Mouse (Mus musculus) small intestine, adult 2 months (tissue): ENCODE results near the gene Duxbl3. TPM values are rescaled to one million over a fixed set of nuclear protein-coding genes. Genes with fewer than 3 reads are reported as not detected.
A peak's percentile ranks its signal among the peaks of the same experiment; 100 is the strongest.
"Not testable (repeated sequence)": the region's sequence is repeated elsewhere in the genome, so short reads cannot be mapped to it uniquely, and the experiment has no call there.

Experiments used
- H3K27ac ChIP-seq: fragments of 200-500 bp; 2 replicates; pipeline ENCODE4 v1.5.1; 2012; ENCODE audit warnings: low read depth, low read length, control low read depth, inconsistent platforms; ENCODE audit not compliant: insufficient read depth
- H3K27me3 ChIP-seq: fragments of 200-500 bp; 2 replicates; pipeline ENCODE4 v1.6.1; 2012; ENCODE audit warnings: mild to moderate bottlenecking, moderate library complexity, low read length, inconsistent platforms; ENCODE audit not compliant: control insufficient read depth, insufficient read depth
- H3K36me3 ChIP-seq: fragments of 200-500 bp; 2 replicates; pipeline ENCODE4 v1.6.1; 2012; ENCODE audit warnings: mild to moderate bottlenecking, low read length, control low read depth, inconsistent platforms; ENCODE audit not compliant: control insufficient read depth, insufficient read depth
- H3K4me1 ChIP-seq: fragments of 200-500 bp; 2 replicates; pipeline ENCODE4 v1.6.1; 2012; ENCODE audit warnings: low read length, inconsistent platforms, mixed read lengths; ENCODE audit not compliant: control insufficient read depth, insufficient read depth, insufficient read length
- H3K4me3 ChIP-seq: fragments of 200-500 bp; 2 replicates; pipeline ENCODE4 v1.5.1; 2012; ENCODE audit warnings: low read depth, mild to moderate bottlenecking, control low read depth, inconsistent platforms, low read length, moderate library complexity
- CTCF ChIP-seq: fragments of 200-500 bp; IDR thresholded peaks from 2 replicates; pipeline ENCODE4 v1.5.1; 2012; ENCODE audit warnings: low read depth, mild to moderate bottlenecking, control low read depth, inconsistent platforms, low read length, moderate library complexity, mixed read lengths; ENCODE audit not compliant: insufficient replicate concordance, insufficient read length; ENCODE audit errors: extremely low read depth
- POLR2A ChIP-seq: fragments of 200-500 bp; IDR thresholded peaks from 2 replicates; pipeline ENCODE4 v1.6.1; 2012; ENCODE audit warnings: low read depth, mild to moderate bottlenecking, control low read depth, inconsistent platforms, low read length, moderate library complexity
- WGBS: fragments of 180-500 bp; shearing (Covaris S2); methylation state at CpG from one replicate; pipeline ENCODE4 v1.1.7; 2018; 5-methylcytosine and 5-hydroxymethylcytosine counted together
- polyA plus RNA-seq: library from polyadenylated mRNA; depleted of rRNA; stranded (reverse); fragments of >200 nt; gene quantifications from 2 replicates; pipeline ENCODE4 v1.2.3, GENCODE M21; 2012; rRNA removed

The Duxbl3 gene
- 0.19 TPM in 1 of 2 replicates, not detected in the other for polyA plus RNA-seq

DNA sequence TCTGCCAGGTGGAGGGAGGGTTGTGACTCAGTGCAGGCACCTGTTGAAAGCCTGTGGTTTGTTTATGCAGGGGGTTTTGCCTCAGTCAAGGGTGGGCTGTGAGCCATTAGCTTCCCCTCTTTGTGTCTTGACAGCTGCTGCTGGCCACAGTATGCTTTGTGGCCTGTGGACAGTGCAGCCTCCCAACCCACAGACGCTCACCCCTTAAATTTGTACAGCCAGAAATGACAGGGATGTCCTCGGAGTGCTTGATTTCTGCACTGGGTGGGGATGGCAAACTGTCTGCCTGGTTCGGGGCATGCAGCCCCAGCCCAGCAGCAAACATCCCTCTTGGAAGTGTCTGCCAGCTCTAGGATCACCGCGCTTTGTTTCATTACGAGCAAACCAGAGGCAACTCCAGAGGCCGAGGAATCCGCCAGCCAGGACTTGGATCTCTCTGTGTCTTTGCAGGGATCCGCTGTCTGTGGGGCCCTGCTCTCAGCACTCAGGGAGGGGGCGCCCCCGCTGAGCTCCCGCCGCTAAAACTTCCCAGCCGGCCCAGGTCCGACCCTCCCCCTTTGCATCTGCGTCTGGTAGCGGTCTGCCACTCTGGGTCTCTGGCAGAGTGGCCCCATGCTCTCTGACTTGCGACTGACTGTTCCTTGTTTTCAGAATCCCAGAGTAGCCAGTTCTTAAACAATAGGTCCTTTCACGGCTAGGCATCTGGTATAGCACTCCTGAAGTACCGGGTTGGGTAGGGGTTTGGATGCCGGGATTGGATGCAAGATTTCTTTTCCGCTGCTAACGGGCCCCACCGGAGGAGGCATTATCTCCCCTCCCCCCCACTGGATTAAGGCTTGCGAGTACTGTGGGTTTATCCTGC is at the start of gene Duxbl3:
TSS of gene Duxbl3 (plus strand) at position 207 of the 862 bp plus-strand sequence.
- not testable (repeated sequence) for H3K36me3 ChIP-seq, H3K27ac ChIP-seq, H3K4me3 ChIP-seq, H3K27me3 ChIP-seq, H3K4me1 ChIP-seq
- no CpG with 5 or more reads among the region's 25 CpGs for WGBS

DNA sequence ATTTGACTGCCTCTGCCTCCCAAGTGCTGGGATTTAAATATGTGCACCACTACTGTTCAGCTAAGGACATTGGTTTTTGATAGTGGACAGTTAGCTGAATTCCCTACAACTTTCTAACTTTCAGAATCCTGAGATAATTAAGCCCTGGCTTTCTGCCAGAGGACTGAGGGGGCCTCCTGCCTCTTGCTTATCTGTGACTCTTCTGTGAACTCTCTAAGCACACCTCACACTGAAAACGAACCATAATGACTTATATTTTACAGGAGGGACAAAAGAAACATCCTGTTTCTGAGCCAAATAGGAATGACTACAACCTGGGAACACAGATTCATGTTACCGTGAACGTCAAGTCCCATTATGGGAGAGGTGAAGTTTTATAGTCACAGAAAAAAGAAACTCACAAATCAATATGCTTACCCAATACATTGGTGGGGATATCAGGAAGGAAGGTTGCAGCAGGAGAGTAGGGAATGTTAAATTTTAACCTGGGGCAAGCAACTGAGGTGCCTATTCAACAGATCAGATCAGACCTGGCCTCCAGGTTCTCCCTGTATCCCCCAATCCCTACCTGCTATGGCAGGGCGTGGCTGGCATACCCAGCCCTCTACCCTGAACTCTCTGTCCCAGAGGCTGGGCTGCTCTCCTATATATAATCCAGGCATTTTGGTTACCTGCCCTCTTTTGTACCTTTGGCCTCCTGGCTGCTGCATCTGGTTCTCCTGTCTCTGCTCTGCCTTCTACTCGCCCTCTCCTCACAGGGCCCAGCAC is 41.3 kb upstream of the Duxbl3 start:
- not testable (repeated sequence) for H3K36me3 ChIP-seq, H3K4me3 ChIP-seq, H3K27me3 ChIP-seq, H3K27ac ChIP-seq, H3K4me1 ChIP-seq
- no CpG with 5 or more reads among the region's 5 CpGs for WGBS

DNA sequence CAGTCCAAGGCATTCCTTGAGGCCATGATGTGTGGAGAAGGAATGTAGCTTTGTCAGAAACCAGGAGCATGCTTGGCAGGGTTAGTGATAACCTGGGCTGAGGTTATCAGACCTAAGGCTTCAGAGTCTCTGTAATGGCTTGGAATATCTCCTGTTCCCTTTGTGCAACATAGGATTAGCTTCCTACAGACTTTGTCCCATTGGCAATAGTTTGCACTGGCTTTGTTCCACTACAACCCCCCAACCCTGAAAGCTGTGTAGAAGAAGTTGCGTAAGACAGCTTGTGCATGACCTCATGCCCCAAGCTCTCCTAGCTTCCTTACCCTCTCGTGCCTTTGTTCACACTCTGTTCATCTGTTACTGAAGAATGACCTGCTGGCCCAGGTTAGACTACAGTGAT is 20.6 kb upstream of the Duxbl3 start:
- H3K4me3 ChIP-seq, H3K4me1 ChIP-seq, H3K27ac ChIP-seq, H3K27me3 ChIP-seq, H3K36me3 ChIP-seq: not testable (repeated sequence)
- no CpG with 5 or more reads among the region's 2 CpGs for WGBS

DNA sequence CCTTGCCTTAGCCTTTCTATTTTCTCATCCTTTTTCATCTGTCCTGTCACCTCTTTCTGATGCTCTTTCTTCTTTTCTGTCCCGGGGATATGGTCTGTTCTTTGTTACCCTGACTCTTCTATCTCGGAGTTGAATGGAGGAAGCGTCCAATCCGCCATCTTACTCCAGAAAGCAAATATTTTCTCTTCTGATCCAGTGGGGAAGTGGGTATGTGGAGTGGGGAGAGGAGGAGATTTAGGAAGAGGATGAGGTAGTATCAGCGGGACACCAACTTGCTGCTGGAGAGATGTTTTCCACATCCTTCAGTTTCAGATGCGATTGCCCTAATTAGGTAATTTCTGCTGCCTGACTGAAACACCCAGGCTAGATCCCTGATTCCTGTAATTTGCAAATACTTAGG is 967 bp downstream of the Duxbl3 start:
- not testable (repeated sequence) for H3K27me3 ChIP-seq, H3K4me3 ChIP-seq
- no CpG with 5 or more reads among the region's 6 CpGs for WGBS

DNA sequence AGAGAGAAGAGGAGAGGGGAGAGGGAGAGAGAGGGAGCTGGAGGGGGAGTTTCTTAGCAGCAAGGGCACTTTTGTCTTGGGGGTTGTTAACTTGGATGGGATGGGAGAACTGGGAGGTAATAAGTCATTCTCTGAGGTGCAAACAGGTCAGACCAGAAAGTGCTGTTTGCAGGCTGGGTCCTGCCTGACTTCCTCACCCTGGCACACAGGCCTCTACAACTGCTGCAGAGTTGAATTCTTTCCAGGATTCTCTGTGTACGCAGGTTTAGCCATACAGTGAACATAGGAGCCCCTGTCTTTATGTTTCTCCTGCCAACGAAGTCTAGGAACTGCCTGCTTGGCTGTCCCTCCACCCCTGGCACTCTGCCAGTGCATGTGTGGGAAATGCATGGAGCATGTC is 29.0 kb downstream of the Duxbl3 start:
- not testable (repeated sequence) for H3K27ac ChIP-seq, H3K4me1 ChIP-seq, H3K36me3 ChIP-seq, H3K27me3 ChIP-seq, H3K4me3 ChIP-seq
- WGBS: no CpG with 5 or more reads among the region's 2 CpGs

More for the DNA sequence above, 967 bp downstream of the Duxbl3 start:
- not testable (repeated sequence) for H3K27ac ChIP-seq, H3K4me1 ChIP-seq, H3K36me3 ChIP-seq

DNA sequence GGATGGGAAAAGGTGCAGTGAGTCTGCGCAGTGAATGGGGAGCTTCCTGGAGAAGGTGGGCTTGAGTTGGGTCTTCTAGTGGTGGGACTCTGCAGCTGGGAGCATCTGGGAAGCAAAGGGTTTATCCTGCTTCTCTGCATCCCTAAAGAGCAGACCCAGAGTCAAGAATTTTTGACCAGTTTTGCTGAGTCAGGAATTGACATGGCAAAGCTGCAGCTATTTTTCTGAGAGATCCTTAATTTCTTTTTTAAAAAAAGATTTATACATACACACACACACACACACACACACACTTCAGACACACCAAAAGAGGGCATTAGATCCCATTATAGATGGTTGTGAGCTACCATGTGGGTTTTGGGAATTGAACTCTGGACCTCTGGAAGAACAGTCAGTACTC is 36.1 kb downstream of the Duxbl3 start:
- Histone ChIP-seq H3K36me3 (no peaks in the 10 kb centered on the region), H3K27me3 (no peaks in the 10 kb centered on the region), H3K4me3 (no peak overlapping the region), H3K4me1 (peaks cover 19% of the 10 kb centered on the region; the same call in 1 of the 2 replicates), H3K27ac (no peak overlapping the region)
- TF ChIP-seq POLR2A (no peak), CTCF (no peak)
- 92% methylated on average over 1 of the region's 1 CpGs for WGBS

DNA sequence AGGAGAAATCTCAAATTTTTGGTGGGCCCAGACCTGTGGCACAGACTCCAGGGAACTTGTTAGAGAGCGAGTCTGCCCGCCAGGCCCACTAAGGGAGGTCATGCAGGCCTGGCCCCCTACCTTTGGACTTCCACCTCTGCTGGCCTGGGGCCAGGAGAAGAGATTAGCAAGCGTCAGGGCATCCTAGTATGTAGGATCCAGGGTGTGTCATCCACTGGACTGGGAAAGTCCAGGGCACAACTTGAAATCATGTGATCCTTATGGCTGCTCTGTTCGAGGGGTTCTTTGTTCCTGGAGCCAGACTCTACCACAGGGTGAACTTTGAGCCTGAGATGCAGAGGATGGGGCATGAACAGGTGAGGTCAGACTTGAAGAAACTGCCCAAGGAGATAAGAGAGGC is 39.3 kb downstream of the Duxbl3 start:
- Histone ChIP-seq H3K36me3 (no peaks in the 10 kb centered on the region), H3K4me3 (no peak overlapping the region), H3K4me1 (peaks cover 19% of the 10 kb centered on the region; the same call in 1 of the 2 replicates), H3K27ac (peak overlapping the region; percentile 90), H3K27me3 (no peaks in the 10 kb centered on the region)
- WGBS: 42% methylated on average over 4 of the region's 4 CpGs
- TF ChIP-seq CTCF (no peak), POLR2A (no peak)

DNA sequence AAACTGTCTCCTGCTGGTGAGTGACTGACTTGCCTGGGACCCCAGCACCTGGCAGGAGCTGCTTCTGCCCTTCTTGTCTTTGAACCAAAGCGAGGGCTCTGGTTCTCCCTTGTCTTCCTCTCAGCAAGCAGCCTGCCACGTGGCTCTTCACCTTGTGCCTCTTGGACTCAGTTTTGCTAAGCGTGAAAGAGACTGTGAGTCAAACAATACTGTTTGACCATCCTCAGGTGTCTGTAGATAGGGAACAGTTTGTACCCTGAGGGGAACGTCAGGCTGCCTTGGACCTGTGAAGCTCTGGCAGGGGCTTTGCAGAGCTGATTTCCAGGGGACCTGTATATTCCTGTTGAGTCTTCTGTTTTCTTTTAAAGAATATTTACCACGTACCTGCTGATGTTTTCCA is 39.7 kb downstream of the Duxbl3 start:
- no peaks in the 10 kb centered on the region for H3K27me3 ChIP-seq
- no peaks in the 10 kb centered on the region for H3K36me3 ChIP-seq
- H3K4me3 ChIP-seq: no peak overlapping the region
- TF ChIP-seq POLR2A: no peak
- 33% methylated on average over 5 of the region's 5 CpGs for WGBS
- peak overlapping the region; percentile 90 for H3K27ac ChIP-seq
- peaks cover 19% of the 10 kb centered on the region; the same call in 1 of the 2 replicates for H3K4me1 ChIP-seq
